Mouse (Mus musculus): ENCODE measurements at regions not wholly inside any gene's neighbourhood (a gene's known extent, or its start where the extent isn't known, plus 50 kb on each side); places are given as distances from the start of the nearest gene placed in this dataset.

DNA sequence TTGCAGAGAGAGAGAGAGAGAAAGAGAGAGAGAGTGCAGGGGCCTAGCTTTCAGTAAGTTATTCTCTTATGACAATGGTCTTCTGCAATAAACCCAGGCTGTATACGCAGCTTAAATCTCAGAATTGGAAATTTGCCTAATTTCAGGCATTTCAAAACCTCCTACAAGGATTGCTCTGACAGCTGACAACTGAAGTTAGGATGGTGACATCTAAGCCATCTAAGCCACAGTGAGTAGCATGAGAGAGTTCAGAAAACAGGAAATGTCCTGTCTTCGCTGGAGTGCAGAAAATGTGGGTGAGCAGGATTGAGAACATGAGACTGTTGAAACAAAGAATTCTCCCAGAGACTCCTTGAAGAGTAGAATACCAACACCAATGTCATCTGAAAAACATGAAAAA is 56.8 kb downstream of the Fam110c start:
- WGBS = 86% methylated on average over 2 of the region's 2 CpGs
- Histone ChIP-seq H3K4me3 (replicated peaks) (no peak overlapping the region), H3K9ac (replicated peaks) (no peak overlapping the region), H3K27me3 (no peaks in the 10 kb centered on the region), H3K4me1 (replicated peaks) (no peaks in the 10 kb centered on the region), H3K9me3 (no peaks in the 10 kb centered on the region), H3K27ac (no peak overlapping the region), H3K36me3 (no peaks in the 10 kb centered on the region), H3K4me2 (no peak overlapping the region)
- no peak for ATAC-seq (ENCODE audit: insufficient number of reproducible peaks, insufficient read depth, low FRiP score, low TSS enrichment, low read depth)

DNA sequence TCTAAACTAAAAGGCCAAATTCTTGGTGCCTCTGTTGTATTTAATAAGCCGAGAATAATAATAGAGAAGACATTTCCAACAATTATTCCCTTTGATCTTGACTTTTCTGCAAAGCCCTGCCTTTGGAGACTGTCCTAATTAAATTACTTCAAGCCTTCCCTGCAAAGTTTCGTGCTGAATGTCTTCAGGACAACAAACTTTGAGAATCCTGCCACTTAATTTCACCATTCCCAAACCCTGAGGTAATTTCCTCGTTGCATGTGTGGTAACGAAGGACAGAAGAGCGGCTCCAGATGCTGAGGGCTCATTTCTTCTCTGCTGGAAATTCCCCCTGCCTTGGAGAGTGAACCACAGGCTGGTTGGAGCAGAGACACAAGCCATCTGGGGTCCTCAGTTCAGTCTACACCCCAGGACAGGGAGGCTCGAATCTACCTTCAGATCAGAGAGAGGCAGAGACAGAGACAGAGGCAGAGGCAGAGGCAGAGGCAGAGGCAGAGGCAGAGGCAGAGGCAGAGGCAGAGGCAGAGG is 60.9 kb downstream of the Fam110c start:
- no peak overlapping the region for H3K4me3 ChIP-seq (replicated peaks)
- no peak overlapping the region for H3K27ac ChIP-seq
- no peaks in the 10 kb centered on the region for H3K36me3 ChIP-seq
- H3K4me2 ChIP-seq = no peak overlapping the region
- no peak for ATAC-seq (ENCODE audit: insufficient number of reproducible peaks, insufficient read depth, low FRiP score, low TSS enrichment, low read depth)
- H3K9ac ChIP-seq (replicated peaks) = no peak overlapping the region
- no peaks in the 10 kb centered on the region for H3K9me3 ChIP-seq
- H3K27me3 ChIP-seq = no peaks in the 10 kb centered on the region
- no peaks in the 10 kb centered on the region; the same call in 1 of the 2 replicates for H3K4me1 ChIP-seq (replicated peaks)
- WGBS = 43% methylated on average over 6 of the region's 6 CpGs

GRCm38 (mm10) chr12:31136364-31136763 is 62.7 kb downstream of the Fam110c start:
- Histone ChIP-seq H3K36me3 (no peaks in the 10 kb centered on the region), H3K9me3 (no peaks in the 10 kb centered on the region), H3K9ac (replicated peaks) (no peak overlapping the region), H3K27ac (no peak overlapping the region), H3K4me3 (replicated peaks) (no peak overlapping the region), H3K4me2 (no peak overlapping the region), H3K4me1 (replicated peaks) (no peaks in the 10 kb centered on the region; the same call in 1 of the 2 replicates), H3K27me3 (no peaks in the 10 kb centered on the region)
- WGBS = 63% methylated on average over 10 of the region's 10 CpGs
- ATAC-seq (ENCODE audit: insufficient number of reproducible peaks, insufficient read depth, low FRiP score, low TSS enrichment, low read depth) = no peak

- Histone ChIP-seq H3K9me3 (no peaks in the 10 kb centered on the region), H3K27ac (no peak overlapping the region), H3K4me2 (no peak overlapping the region), H3K27me3 (no peaks in the 10 kb centered on the region), H3K4me3 (replicated peaks) (no peak overlapping the region), H3K9ac (replicated peaks) (no peak overlapping the region), H3K36me3 (no peaks in the 10 kb centered on the region), H3K4me1 (replicated peaks) (no peaks in the 10 kb centered on the region; the same call in 1 of the 2 replicates)
- no peak for ATAC-seq (ENCODE audit: insufficient number of reproducible peaks, insufficient read depth, low FRiP score, low TSS enrichment, low read depth)
- whole genome bisulfite sequencing = 30% methylated on average over 3 of the region's 3 CpGs
These were observed 63.2 kb downstream of the Fam110c start for GRCm38 (mm10) chr12:31136911-31137310.

GRCm38 (mm10) chr12:31137431-31137830 is 63.8 kb downstream of the Fam110c start:
- ATAC-seq (ENCODE audit: insufficient number of reproducible peaks, insufficient read depth, low FRiP score, low TSS enrichment, low read depth) = no peak

DNA sequence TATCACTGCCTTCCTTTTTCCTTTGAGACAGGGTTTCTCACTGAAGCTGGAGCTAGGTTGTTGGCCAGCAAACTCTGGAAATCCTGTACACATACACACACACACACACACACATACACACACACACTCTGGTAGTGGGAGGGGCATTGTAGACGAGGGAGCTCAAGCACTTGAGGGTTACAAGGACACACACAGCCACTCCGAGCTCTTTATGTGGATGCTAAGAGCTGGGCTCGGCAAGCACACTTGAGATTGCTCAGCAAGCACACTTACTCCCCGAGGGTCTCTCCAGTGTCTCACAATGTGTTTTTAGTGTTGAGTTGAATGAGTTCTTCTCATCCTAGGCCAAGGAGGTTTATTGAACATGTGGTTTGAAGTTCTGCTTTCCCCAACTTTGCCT is 66.2 kb downstream of the Fam110c start:
- WGBS = 69% methylated on average over 4 of the region's 4 CpGs
- Histone ChIP-seq H3K9me3 (no peaks in the 10 kb centered on the region), H3K4me1 (replicated peaks) (no peaks in the 10 kb centered on the region; the same call in 1 of the 2 replicates), H3K4me2 (no peak overlapping the region), H3K27me3 (no peaks in the 10 kb centered on the region), H3K4me3 (replicated peaks) (no peak overlapping the region), H3K9ac (replicated peaks) (no peak overlapping the region), H3K36me3 (no peaks in the 10 kb centered on the region), H3K27ac (no peak overlapping the region)
- no peak for ATAC-seq (ENCODE audit: insufficient number of reproducible peaks, insufficient read depth, low FRiP score, low TSS enrichment, low read depth)

More at GRCm38 (mm10) chr12:31137431-31137830, 63.8 kb downstream of the Fam110c start:
- Histone ChIP-seq H3K4me2 (no peak overlapping the region), H3K27ac (no peak overlapping the region), H3K9ac (replicated peaks) (no peak overlapping the region), H3K27me3 (no peaks in the 10 kb centered on the region), H3K9me3 (no peaks in the 10 kb centered on the region), H3K4me1 (replicated peaks) (no peaks in the 10 kb centered on the region; the same call in 1 of the 2 replicates), H3K4me3 (replicated peaks) (no peak overlapping the region), H3K36me3 (no peaks in the 10 kb centered on the region)
- 62% methylated on average over 5 of the region's 5 CpGs for WGBS

GRCm38 (mm10) chr12:31143266-31143665 is 69.6 kb downstream of the Fam110c start:
- no peaks in the 10 kb centered on the region for H3K36me3 ChIP-seq
- H3K27ac ChIP-seq = no peak overlapping the region
- no peak overlapping the region for H3K9ac ChIP-seq (replicated peaks)
- 82% methylated on average over 6 of the region's 6 CpGs for WGBS
- H3K4me1 ChIP-seq (replicated peaks) = no peaks in the 10 kb centered on the region
- no peaks in the 10 kb centered on the region for H3K27me3 ChIP-seq
- no peaks in the 10 kb centered on the region for H3K9me3 ChIP-seq
- no peak for ATAC-seq (ENCODE audit: insufficient number of reproducible peaks, insufficient read depth, low FRiP score, low TSS enrichment, low read depth)
- H3K4me2 ChIP-seq = no peak overlapping the region
- H3K4me3 ChIP-seq (replicated peaks) = no peak overlapping the region

- Histone ChIP-seq H3K9ac (replicated peaks) (no peak overlapping the region), H3K4me2 (no peak overlapping the region), H3K27ac (no peak overlapping the region), H3K36me3 (no peaks in the 10 kb centered on the region), H3K9me3 (no peaks in the 10 kb centered on the region), H3K27me3 (no peaks in the 10 kb centered on the region), H3K4me3 (replicated peaks) (no peak overlapping the region), H3K4me1 (replicated peaks) (no peaks in the 10 kb centered on the region)
- no peak for ATAC-seq (ENCODE audit: insufficient number of reproducible peaks, insufficient read depth, low FRiP score, low TSS enrichment, low read depth)
- WGBS = 56% methylated on average over 3 of the region's 3 CpGs
These were observed 71.5 kb downstream of the Fam110c start for GRCm38 (mm10) chr12:31145032-31145781.

GRCm38 (mm10) chr12:31148417-31149356 is 75.0 kb downstream of the Fam110c start:
- H3K4me1 ChIP-seq (replicated peaks) = no peaks in the 10 kb centered on the region
- H3K27me3 ChIP-seq = no peaks in the 10 kb centered on the region
- no peaks in the 10 kb centered on the region for H3K9me3 ChIP-seq
- H3K27ac ChIP-seq = no peak overlapping the region
- no peaks in the 10 kb centered on the region for H3K36me3 ChIP-seq
- H3K9ac ChIP-seq (replicated peaks) = no peak overlapping the region
- H3K4me3 ChIP-seq (replicated peaks) = no peak overlapping the region
- 62% methylated on average over 11 of the region's 11 CpGs for WGBS
- no peak overlapping the region for H3K4me2 ChIP-seq
- ATAC-seq (ENCODE audit: insufficient number of reproducible peaks, insufficient read depth, low FRiP score, low TSS enrichment, low read depth) = no peak

- H3K4me1 ChIP-seq (replicated peaks) = no peaks in the 10 kb centered on the region
- ATAC-seq (ENCODE audit: insufficient number of reproducible peaks, insufficient read depth, low FRiP score, low TSS enrichment, low read depth) = no peak
- no peak overlapping the region for H3K9ac ChIP-seq (replicated peaks)
- no peaks in the 10 kb centered on the region for H3K27me3 ChIP-seq
- WGBS = 71% methylated on average over 2 of the region's 2 CpGs
- H3K36me3 ChIP-seq = no peaks in the 10 kb centered on the region
- H3K27ac ChIP-seq = no peak overlapping the region
- no peaks in the 10 kb centered on the region for H3K9me3 ChIP-seq
- H3K4me2 ChIP-seq = no peak overlapping the region
- H3K4me3 ChIP-seq (replicated peaks) = no peak overlapping the region
These were observed 80.1 kb downstream of the Fam110c start for GRCm38 (mm10) chr12:31153720-31154119.

GRCm38 (mm10) chr12:31154608-31155011 is 80.9 kb downstream of the Fam110c start:
- no peak for ATAC-seq (ENCODE audit: insufficient number of reproducible peaks, insufficient read depth, low FRiP score, low TSS enrichment, low read depth)
- WGBS = 69% methylated on average over 5 of the region's 5 CpGs

More at GRCm38 (mm10) chr12:31154608-31155011, 80.9 kb downstream of the Fam110c start:
- Histone ChIP-seq H3K4me2 (no peak overlapping the region), H3K9me3 (no peaks in the 10 kb centered on the region), H3K4me3 (replicated peaks) (no peak overlapping the region), H3K9ac (replicated peaks) (no peak overlapping the region), H3K36me3 (no peaks in the 10 kb centered on the region), H3K4me1 (replicated peaks) (no peaks in the 10 kb centered on the region), H3K27me3 (no peaks in the 10 kb centered on the region), H3K27ac (no peak overlapping the region)
